Mouse (Mus musculus) retina, embryonic 14.5 days (tissue): ENCODE results near the gene Limk2.

Source experiments
- DNase-seq: peaks from one replicate; pipeline ENCODE4 v3.0.0-alpha.2; 2015; ENCODE audit warnings: low spot score

Limk2 gene

DNA sequence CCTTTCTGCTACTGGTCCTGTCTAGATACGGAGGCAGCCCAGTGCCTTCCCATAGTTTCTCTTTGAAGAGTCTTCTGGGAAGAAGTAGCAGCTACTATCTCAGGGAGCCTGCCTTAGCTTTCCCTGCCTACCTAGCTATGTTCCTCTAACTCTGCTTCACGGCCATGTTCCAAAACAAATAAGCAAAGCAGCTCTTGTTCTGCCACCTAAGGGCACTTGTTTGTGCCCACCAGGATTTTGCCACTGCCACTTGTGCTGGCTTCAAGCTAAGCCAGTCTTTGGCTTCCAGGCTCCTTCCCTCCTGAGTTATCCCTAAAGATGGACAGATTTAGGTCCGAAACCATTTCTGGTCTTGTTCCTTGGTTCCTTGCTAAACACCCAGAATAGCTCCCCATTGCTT, 3.1 kb upstream of the Limk2 start:
- DNase-seq, result no peak

- DNase-seq, result peak; percentile 2
Measured at GRCm38 (mm10) chr11:3408131-3408996, 625 bp downstream of the Limk2 start.

DNA sequence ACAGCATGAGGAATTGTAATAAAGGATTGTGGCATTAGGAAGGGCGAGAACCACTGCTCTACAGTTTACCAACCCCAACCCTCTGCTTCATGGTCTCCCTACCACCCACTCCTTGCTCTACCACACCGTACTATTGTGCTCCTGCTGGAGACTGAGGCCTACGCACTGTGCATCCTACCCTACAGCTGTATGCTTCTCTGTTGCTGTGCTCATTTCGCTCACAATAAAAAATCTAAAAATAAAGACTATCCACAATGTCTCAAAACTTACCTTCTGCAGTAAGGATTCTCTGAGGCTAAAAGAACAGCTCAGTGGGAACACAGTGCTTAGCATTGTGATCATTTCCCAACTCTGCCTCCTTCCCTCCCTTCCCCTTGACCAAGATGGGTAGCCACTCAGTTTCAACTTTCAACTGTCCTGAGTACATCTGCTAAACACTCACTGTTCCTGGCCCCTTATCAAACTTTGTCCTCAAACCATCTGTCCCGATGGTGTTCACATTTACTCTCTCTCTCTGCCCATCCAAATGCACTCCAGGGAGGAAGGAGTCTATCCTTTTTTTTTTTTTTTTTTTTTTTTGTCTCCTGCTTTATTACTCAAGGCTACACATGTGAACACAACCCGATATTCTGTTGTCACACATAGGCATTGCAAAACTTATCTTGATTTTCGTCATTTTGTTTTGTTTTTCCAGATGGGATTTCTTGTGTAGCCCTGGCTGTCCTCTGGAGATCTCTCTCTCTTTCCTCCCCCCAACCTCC, 4.5 kb downstream of the Limk2 start:
- no peak for DNase-seq

DNA sequence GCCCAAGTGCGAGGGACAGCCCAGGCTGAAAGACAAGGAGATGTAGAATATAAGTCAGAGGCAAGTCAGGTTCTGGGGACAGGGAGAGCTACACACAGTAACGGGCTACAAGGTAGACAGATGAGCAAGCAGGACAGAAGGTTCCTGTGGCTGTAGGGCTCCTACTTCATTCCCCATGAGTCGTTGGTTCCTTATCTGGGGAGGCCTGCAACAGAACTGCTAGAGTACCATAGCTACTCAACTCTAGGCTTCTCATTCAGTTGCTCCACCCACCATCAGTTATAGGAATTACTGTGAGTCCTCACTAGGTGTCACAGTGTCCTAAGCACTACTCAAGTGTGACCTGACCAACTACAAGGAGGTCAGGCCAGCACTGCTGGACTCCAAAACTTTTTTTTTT, 6.0 kb downstream of the Limk2 start:
- DNase-seq, result no peak

GRCm38 (mm10) chr11:3398318-3398717, 10.7 kb downstream of the Limk2 start:
- DNase-seq, result no peak

GRCm38 (mm10) chr11:3396562-3396961, 12.4 kb downstream of the Limk2 start:
- no peak for DNase-seq

DNA sequence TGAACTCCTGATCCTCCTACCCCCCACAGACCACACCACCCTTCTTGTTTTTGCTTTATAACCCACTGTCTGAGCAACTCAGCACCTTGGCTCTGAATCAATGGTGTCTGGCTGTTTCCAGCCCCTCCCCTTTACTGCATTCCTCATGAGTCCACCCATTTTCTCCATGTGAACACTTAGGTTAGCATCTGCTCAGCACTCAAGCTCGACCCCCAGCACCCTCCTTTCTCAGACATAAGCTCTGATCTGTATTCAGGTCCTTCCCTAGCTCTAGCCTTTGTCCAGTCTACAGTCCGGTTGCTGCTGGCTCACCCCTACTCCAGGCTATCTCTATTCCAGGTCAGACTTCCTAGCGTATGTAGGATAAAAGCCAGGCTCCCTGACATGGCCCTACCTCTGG, 12.9 kb downstream of the Limk2 start:
- DNase-seq, result no peak

- no peak for DNase-seq
Measured at GRCm38 (mm10) chr11:3394520-3394919, 14.5 kb downstream of the Limk2 start.

GRCm38 (mm10) chr11:3392526-3392925, 16.5 kb downstream of the Limk2 start:
- DNase-seq, result no peak

- no peak for DNase-seq
Measured at GRCm38 (mm10) chr11:3390789-3391188, 18.2 kb downstream of the Limk2 start.

DNA sequence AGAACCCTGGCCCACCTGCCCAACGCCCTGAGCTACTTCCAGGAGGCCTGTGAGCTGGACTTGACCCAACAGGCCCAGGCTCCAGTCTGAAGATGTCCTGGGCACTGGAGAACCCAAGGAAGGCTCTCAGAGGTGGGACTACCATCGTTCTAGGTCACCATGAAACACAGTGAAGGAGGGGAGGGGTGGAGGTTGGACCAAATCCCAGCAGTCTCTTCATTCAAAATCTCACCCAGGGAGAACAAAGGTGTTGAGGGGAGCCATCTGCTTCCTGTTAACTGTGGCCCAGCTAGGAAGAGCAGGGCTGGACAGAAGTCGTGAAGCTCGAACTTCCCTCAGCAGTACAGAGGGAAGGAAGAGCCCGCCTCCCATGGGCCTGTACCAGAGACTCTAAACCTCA, 19.0 kb downstream of the Limk2 start:
- DNase-seq, result no peak

DNA sequence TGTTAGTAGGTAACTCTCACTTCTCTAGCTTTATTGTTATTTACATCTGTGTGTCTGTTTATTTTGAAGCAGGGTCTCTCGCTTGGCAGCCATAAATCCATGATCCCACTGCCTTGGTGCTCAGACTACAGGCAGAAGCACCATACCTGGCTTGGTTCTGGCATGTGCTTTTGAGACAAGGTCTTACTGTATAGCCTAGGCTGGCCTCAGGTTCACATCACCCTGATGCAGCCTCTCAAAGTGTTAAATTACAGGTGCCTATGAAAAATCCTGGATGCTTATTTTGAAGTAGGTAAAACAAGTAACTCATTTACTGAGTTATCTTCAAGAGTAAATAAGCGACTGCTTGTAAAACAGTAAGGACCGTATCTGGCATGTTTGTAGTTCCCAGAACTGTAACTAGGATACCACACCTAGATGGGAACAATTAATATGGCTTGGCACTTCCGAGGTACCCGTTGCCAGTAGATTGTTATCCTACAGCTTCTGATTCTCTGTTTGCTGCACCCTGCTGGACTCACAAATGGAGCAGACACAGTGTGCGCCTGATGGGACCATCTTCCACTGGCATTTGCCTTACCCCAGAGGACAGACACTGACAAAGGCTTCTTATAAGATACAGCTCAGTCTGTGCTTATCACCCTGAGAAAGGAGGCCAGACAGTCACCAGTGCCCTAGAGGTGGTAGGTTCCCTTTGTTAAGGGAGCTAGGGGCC, 21.4 kb downstream of the Limk2 start:
- no peak for DNase-seq

DNA sequence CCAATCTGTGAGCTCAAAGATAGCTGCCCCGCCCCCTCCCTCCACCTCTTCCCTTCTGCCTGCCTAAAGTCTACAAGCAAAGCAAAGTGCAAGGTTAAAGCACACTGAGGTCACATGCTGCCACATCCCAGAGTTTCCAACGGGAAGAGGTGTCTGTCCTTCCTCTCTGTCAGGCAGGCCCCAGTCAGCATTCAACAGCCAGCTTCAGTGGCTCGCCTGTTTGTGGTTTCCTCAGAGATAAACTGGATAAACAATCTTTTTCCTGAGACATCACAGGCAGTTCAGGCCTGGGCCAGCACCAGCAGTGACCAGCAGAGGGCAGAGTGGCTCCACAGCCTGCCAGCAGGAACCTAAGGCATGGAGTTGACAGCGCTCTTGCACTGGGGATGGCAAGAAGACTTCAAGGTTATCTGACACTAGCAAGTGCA, 22.0 kb downstream of the Limk2 start:
- peak; percentile 85 for DNase-seq

- no peak for DNase-seq
Measured at GRCm38 (mm10) chr11:3382602-3383594, 26.1 kb downstream of the Limk2 start.

- DNase-seq, result no peak
Measured at GRCm38 (mm10) chr11:3381148-3381814, 27.7 kb downstream of the Limk2 start.

- DNase-seq, result no peak
Measured at GRCm38 (mm10) chr11:3379427-3379826, 29.6 kb downstream of the Limk2 start.

DNA sequence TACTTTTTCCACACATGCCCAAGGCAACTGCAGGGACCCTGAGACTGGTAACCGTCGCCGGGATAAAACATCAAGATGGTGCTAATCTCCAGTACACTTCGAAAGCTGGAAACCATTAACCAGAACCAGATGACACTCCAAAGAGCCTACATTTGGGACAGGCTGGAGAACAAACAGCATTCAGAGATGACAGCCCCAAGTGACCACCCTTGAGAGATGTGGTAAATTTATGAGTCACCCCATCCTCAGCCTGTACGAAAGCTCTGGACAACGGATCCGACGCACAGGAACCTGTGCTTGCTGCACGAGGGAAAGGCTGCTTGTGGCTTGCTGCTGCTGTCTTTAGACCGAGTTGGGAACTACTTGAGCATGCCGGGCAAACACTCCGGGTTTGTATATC, 34.2 kb downstream of the Limk2 start:
- no peak for DNase-seq

- DNase-seq, result peak; percentile 88
Measured at GRCm38 (mm10) chr11:3374293-3374645, 34.7 kb downstream of the Limk2 start.

- no peak for DNase-seq
Measured at GRCm38 (mm10) chr11:3373591-3374292, 35.2 kb downstream of the Limk2 start.

DNA sequence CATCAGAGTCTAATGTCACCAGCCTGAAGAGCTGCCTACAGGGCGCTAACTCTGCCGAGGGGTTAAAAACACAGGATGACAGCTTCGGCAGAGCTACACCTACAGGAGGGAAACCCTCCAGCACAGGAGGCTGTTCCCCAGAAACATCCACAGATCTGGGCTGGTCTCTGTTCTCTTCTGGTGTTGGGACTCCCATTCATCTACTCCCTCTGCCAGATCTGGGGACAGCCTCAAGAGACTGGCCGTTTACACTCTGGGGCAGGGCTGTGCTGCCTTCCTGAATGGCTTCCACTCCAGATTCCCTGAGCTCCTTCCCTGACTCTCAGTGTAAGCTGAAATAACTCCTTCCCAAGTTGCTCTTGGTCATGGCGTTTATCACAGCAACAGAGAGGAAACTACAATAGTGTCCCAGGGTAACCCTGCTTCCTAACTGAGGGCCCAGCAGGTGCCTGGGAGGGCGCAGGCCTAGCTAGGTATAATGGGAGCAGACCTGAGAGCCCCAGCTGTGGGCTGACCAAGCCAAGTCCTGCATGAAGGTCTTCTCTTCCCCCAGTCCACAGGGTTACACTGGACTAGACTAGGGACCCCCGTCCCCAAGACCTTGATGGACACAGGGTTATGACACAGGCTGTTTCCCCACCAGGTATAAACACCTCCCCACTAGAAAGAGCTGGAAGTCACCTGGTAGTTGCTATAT, 37.2 kb downstream of the Limk2 start:
- no peak for DNase-seq
